Mouse (Mus musculus): ENCODE results near the gene Msl1. TPM values are rescaled to one million over a fixed set of nuclear protein-coding genes. Genes with fewer than 3 reads are reported as not detected.

Gene Msl1
- polyA plus RNA-seq, 1 experiment from 2014 or later, result 21.6 TPM

DNA sequence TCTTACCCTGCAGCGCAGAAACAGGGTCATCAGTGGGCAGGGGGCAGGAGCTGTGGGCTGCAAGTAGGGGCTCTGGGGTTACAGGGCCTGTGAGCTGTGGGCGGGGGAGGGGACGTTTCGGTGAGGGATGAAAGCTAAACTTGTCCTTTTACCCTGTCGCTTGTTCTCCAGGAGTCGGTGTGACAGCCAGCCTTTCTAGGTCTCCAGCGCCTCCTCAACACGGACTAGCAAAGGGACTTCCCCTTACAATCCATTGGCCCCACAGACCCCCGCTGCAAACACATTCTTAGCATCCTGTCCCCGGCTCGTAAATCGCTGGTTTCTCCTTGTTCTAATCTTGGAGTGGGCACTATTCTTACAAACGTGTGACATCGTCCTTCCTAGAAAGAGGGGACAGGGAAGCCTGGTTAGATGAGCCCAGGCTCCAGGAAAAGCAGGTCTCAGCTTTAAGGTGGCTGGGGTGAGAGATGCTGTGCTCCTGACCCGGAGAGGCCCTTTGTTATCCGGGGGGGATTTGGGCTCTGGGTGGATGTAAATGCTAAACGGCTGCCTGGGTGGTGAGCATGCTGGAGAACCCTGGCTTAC, 12.6 kb upstream of the Msl1 start:
- 2% methylated on average over 17 of the region's 17 CpGs for WGBS
- Histone ChIP-seq H3K27me3 (ENCODE audit: control insufficient read depth, insufficient read depth, low read length) (no peaks in the 10 kb centered on the region), H3K9ac (ENCODE audit: low read depth, low read length) (peak overlapping the region; percentile 19), H3K4me2 (replicated peaks; ENCODE audit: low read depth, low read length) (peak overlapping the region; percentile 27), H3K4me3 (ENCODE audit: low read length) (peak overlapping the region; percentile 6; the same call in 1 of the 2 replicates), H3K36me3 (ENCODE audit: control insufficient read depth, insufficient read depth, low read length) (no peaks in the 10 kb centered on the region), H3K4me1 (ENCODE audit: control insufficient read depth, insufficient read depth, low read length) (peaks cover 70% of the 10 kb centered on the region), H3K9me3 (ENCODE audit: control insufficient read depth, low read length) (no peaks in the 10 kb centered on the region), H3K27ac (ENCODE audit: low read depth, low read length) (peak overlapping the region; percentile 98)
- ATAC-seq (ENCODE audit: low FRiP score, low TSS enrichment), result no peak

GRCm38 (mm10) chr11:98783236-98783696, 12.1 kb upstream of the Msl1 start:
- ATAC-seq (ENCODE audit: low FRiP score, low TSS enrichment), result peak; percentile 30; the same call in 1 of the 2 replicates
- no peaks in the 10 kb centered on the region for H3K36me3 ChIP-seq (ENCODE audit: control insufficient read depth, insufficient read depth, low read length)
- H3K9ac ChIP-seq (ENCODE audit: low read depth, low read length), result peak overlapping the region; percentile 19
- H3K27me3 ChIP-seq (ENCODE audit: control insufficient read depth, insufficient read depth, low read length), result no peaks in the 10 kb centered on the region
- peak overlapping the region; percentile 27 for H3K4me2 ChIP-seq (replicated peaks; ENCODE audit: low read depth, low read length)
- H3K4me3 ChIP-seq (ENCODE audit: low read length), result peak overlapping the region; percentile 1; the same call in 1 of the 2 replicates
- no peaks in the 10 kb centered on the region for H3K9me3 ChIP-seq (ENCODE audit: control insufficient read depth, low read length)
- peak overlapping the region; percentile 98 for H3K27ac ChIP-seq (ENCODE audit: low read depth, low read length)
- peaks cover 67% of the 10 kb centered on the region for H3K4me1 ChIP-seq (ENCODE audit: control insufficient read depth, insufficient read depth, low read length)
- WGBS, result 1% methylated on average over 20 of the region's 20 CpGs

GRCm38 (mm10) chr11:98784139-98784538, 11.2 kb upstream of the Msl1 start:
- Histone ChIP-seq H3K9ac (ENCODE audit: low read depth, low read length) (no peak overlapping the region), H3K9me3 (ENCODE audit: control insufficient read depth, low read length) (no peaks in the 10 kb centered on the region), H3K27ac (ENCODE audit: low read depth, low read length) (peak overlapping the region; percentile 98), H3K4me2 (replicated peaks; ENCODE audit: low read depth, low read length) (no peak overlapping the region), H3K4me3 (ENCODE audit: low read length) (no peak overlapping the region), H3K36me3 (ENCODE audit: control insufficient read depth, insufficient read depth, low read length) (no peaks in the 10 kb centered on the region; the same call in 1 of the 2 replicates), H3K27me3 (ENCODE audit: control insufficient read depth, insufficient read depth, low read length) (no peaks in the 10 kb centered on the region), H3K4me1 (ENCODE audit: control insufficient read depth, insufficient read depth, low read length) (peaks cover 67% of the 10 kb centered on the region)
- ATAC-seq (ENCODE audit: low FRiP score, low TSS enrichment), result no peak
- WGBS, result 64% methylated on average over 4 of the region's 4 CpGs

GRCm38 (mm10) chr11:98785214-98785613, 10.1 kb upstream of the Msl1 start:
- no peaks in the 10 kb centered on the region for H3K27me3 ChIP-seq (ENCODE audit: control insufficient read depth, insufficient read depth, low read length)
- WGBS, result 47% methylated on average over 10 of the region's 10 CpGs
- H3K4me3 ChIP-seq (ENCODE audit: low read length), result no peak overlapping the region
- no peak for ATAC-seq (ENCODE audit: low FRiP score, low TSS enrichment)
- no peak overlapping the region for H3K9ac ChIP-seq (ENCODE audit: low read depth, low read length)
- H3K4me1 ChIP-seq (ENCODE audit: control insufficient read depth, insufficient read depth, low read length), result peaks cover 63% of the 10 kb centered on the region
- H3K4me2 ChIP-seq (replicated peaks; ENCODE audit: low read depth, low read length), result no peak overlapping the region; the same call in 1 of the 2 replicates
- H3K27ac ChIP-seq (ENCODE audit: low read depth, low read length), result peak overlapping the region; percentile 95
- H3K36me3 ChIP-seq (ENCODE audit: control insufficient read depth, insufficient read depth, low read length), result no peaks in the 10 kb centered on the region; the same call in 1 of the 2 replicates
- no peaks in the 10 kb centered on the region for H3K9me3 ChIP-seq (ENCODE audit: control insufficient read depth, low read length)

DNA sequence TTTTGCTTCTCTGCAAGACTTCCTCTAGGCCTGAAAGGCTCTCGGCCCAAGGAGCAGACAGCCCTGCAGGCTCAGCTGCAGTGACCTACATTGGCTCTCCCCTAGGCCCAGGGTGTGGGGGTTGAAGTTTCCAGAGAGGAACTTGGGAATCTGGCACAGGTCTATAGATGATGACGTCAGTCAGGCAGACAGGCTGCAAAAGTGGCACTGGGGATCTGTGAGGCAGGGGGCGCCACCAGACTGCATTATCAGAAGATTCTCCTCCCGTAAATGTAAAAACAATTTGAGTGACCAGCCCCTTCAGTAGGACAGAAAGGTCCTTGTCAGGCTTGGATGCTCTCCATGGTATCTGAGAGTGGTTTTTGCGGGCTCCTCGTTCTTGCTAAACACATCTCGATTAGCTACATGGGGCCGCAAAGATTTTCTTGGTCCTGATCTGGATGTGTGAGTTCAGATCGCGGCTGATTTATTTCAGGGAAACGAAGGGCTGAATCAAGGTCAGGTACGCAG, 9.5 kb upstream of the Msl1 start:
- ATAC-seq (ENCODE audit: low FRiP score, low TSS enrichment), result no peak
- H3K9ac ChIP-seq (ENCODE audit: low read depth, low read length), result peak overlapping the region; percentile 47; the same call in 1 of the 2 replicates
- no peak overlapping the region for H3K4me3 ChIP-seq (ENCODE audit: low read length)

GRCm38 (mm10) chr11:98786359-98787214, 8.7 kb upstream of the Msl1 start:
- Histone ChIP-seq H3K4me1 (ENCODE audit: control insufficient read depth, insufficient read depth, low read length) (peaks cover 57% of the 10 kb centered on the region), H3K36me3 (ENCODE audit: control insufficient read depth, insufficient read depth, low read length) (no peaks in the 10 kb centered on the region; the same call in 1 of the 2 replicates), H3K4me3 (ENCODE audit: low read length) (no peak overlapping the region; the same call in 1 of the 2 replicates), H3K9me3 (ENCODE audit: control insufficient read depth, low read length) (no peaks in the 10 kb centered on the region), H3K27ac (ENCODE audit: low read depth, low read length) (peak overlapping the region; percentile 95), H3K4me2 (replicated peaks; ENCODE audit: low read depth, low read length) (peak overlapping the region; percentile 36), H3K9ac (ENCODE audit: low read depth, low read length) (peak overlapping the region; percentile 47), H3K27me3 (ENCODE audit: control insufficient read depth, insufficient read depth, low read length) (no peaks in the 10 kb centered on the region)
- WGBS, result under 1% methylated on average over 15 of the region's 15 CpGs
- ATAC-seq (ENCODE audit: low FRiP score, low TSS enrichment), result peak; percentile 59

More for the DNA sequence above, 9.5 kb upstream of the Msl1 start:
- H3K27ac ChIP-seq (ENCODE audit: low read depth, low read length), result peak overlapping the region; percentile 95
- H3K4me2 ChIP-seq (replicated peaks; ENCODE audit: low read depth, low read length), result peak overlapping the region; percentile 36
- no peaks in the 10 kb centered on the region; the same call in 1 of the 2 replicates for H3K36me3 ChIP-seq (ENCODE audit: control insufficient read depth, insufficient read depth, low read length)
- peaks cover 61% of the 10 kb centered on the region for H3K4me1 ChIP-seq (ENCODE audit: control insufficient read depth, insufficient read depth, low read length)
- WGBS, result 5% methylated on average over 12 of the region's 12 CpGs
- H3K27me3 ChIP-seq (ENCODE audit: control insufficient read depth, insufficient read depth, low read length), result no peaks in the 10 kb centered on the region
- no peaks in the 10 kb centered on the region for H3K9me3 ChIP-seq (ENCODE audit: control insufficient read depth, low read length)

DNA sequence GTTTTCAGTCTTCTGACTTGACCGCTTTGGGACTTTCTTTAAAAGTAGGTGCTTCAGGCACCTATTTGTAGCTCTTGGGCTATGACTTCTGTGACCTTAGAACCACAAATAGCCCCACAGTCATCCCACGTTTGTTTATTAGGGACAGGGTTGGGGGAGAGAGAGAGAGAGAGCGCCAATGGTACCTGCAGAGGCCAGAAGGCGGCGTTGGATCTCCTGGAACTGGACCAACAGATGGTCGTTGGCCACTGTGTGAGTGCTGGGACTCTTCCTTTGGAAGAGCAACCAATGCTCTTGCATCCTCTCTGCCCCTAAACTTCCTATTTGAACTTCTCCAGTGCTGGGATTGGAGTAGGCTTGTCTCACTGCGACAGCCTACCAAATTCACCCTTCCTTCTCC, 8.1 kb upstream of the Msl1 start:
- no peaks in the 10 kb centered on the region for H3K27me3 ChIP-seq (ENCODE audit: control insufficient read depth, insufficient read depth, low read length)
- no peak for ATAC-seq (ENCODE audit: low FRiP score, low TSS enrichment)
- no peak overlapping the region for H3K9ac ChIP-seq (ENCODE audit: low read depth, low read length)
- no peaks in the 10 kb centered on the region; the same call in 1 of the 2 replicates for H3K36me3 ChIP-seq (ENCODE audit: control insufficient read depth, insufficient read depth, low read length)
- H3K4me3 ChIP-seq (ENCODE audit: low read length), result no peak overlapping the region
- no peak overlapping the region; the same call in 1 of the 2 replicates for H3K4me2 ChIP-seq (replicated peaks; ENCODE audit: low read depth, low read length)
- H3K9me3 ChIP-seq (ENCODE audit: control insufficient read depth, low read length), result no peaks in the 10 kb centered on the region
- H3K4me1 ChIP-seq (ENCODE audit: control insufficient read depth, insufficient read depth, low read length), result peaks cover 54% of the 10 kb centered on the region
- H3K27ac ChIP-seq (ENCODE audit: low read depth, low read length), result peak overlapping the region; percentile 95; the same call in 1 of the 2 replicates
- 22% methylated on average over 7 of the region's 7 CpGs for WGBS

GRCm38 (mm10) chr11:98787691-98788090, 7.6 kb upstream of the Msl1 start:
- no peak for ATAC-seq (ENCODE audit: low FRiP score, low TSS enrichment)
- Histone ChIP-seq H3K36me3 (ENCODE audit: control insufficient read depth, insufficient read depth, low read length) (no peaks in the 10 kb centered on the region; the same call in 1 of the 2 replicates), H3K27me3 (ENCODE audit: control insufficient read depth, insufficient read depth, low read length) (no peaks in the 10 kb centered on the region), H3K9ac (ENCODE audit: low read depth, low read length) (no peak overlapping the region), H3K9me3 (ENCODE audit: control insufficient read depth, low read length) (no peaks in the 10 kb centered on the region), H3K4me1 (ENCODE audit: control insufficient read depth, insufficient read depth, low read length) (peaks cover 53% of the 10 kb centered on the region), H3K4me3 (ENCODE audit: low read length) (no peak overlapping the region), H3K27ac (ENCODE audit: low read depth, low read length) (peak overlapping the region; percentile 95; the same call in 1 of the 2 replicates), H3K4me2 (replicated peaks; ENCODE audit: low read depth, low read length) (no peak overlapping the region)
- 93% methylated on average over 1 of the region's 1 CpGs for WGBS

Data from kidney, embryonic 14.5 days (tissue).